Mouse (Mus musculus): ENCODE results near the gene Cobll1. TPM values are rescaled to one million over a fixed set of nuclear protein-coding genes. Genes with fewer than 3 reads are reported as not detected.
A peak's percentile ranks its signal among the peaks of the same experiment; 100 is the strongest.

Gene Cobll1
- polyA plus RNA-seq, 1 experiment from 2014 or later = 2.5 TPM

- H3K9ac ChIP-seq (ENCODE audit: low read length) = no peak overlapping the region
- H3K4me1 ChIP-seq (ENCODE audit: control insufficient read depth, insufficient read depth, low read length) = no peaks in the 10 kb centered on the region
- WGBS = 81% methylated on average over 4 of the region's 4 CpGs
- no peak overlapping the region for H3K4me2 ChIP-seq (ENCODE audit: low read length)
- DNase-seq (ENCODE audit: low spot score) = no peak
- no peaks in the 10 kb centered on the region for H3K36me3 ChIP-seq (ENCODE audit: control insufficient read depth, insufficient read depth, low read length)
- H3K27me3 ChIP-seq (replicated peaks; ENCODE audit: control insufficient read depth, insufficient read depth, low read length) = no peaks in the 10 kb centered on the region
- ATAC-seq = no peak
- no peaks in the 10 kb centered on the region for H3K9me3 ChIP-seq (replicated peaks; ENCODE audit: control insufficient read depth, low read length)
- no peak overlapping the region for H3K4me3 ChIP-seq (ENCODE audit: low read depth, low read length)
- no peak overlapping the region for H3K27ac ChIP-seq (ENCODE audit: low read depth, low read length)
Measured at GRCm38 (mm10) chr2:65113191-65113590, 126.0 kb downstream of the Cobll1 start.

GRCm38 (mm10) chr2:65104569-65104968 lies 134.6 kb downstream of the Cobll1 start:
- Histone ChIP-seq H3K36me3 (ENCODE audit: control insufficient read depth, insufficient read depth, low read length) (no peaks in the 10 kb centered on the region), H3K4me1 (ENCODE audit: control insufficient read depth, insufficient read depth, low read length) (no peaks in the 10 kb centered on the region), H3K4me2 (ENCODE audit: low read length) (no peak overlapping the region), H3K9ac (ENCODE audit: low read length) (no peak overlapping the region), H3K27ac (ENCODE audit: low read depth, low read length) (no peak overlapping the region), H3K9me3 (replicated peaks; ENCODE audit: control insufficient read depth, low read length) (no peaks in the 10 kb centered on the region), H3K27me3 (replicated peaks; ENCODE audit: control insufficient read depth, insufficient read depth, low read length) (no peaks in the 10 kb centered on the region), H3K4me3 (ENCODE audit: low read depth, low read length) (no peak overlapping the region)
- DNase-seq (ENCODE audit: low spot score) (no peak), ATAC-seq (no peak)
- 84% methylated on average over 6 of the region's 6 CpGs for WGBS

GRCm38 (mm10) chr2:65103801-65104200 lies 135.4 kb downstream of the Cobll1 start:
- 92% methylated on average over 3 of the region's 3 CpGs for WGBS
- DNase-seq (ENCODE audit: low spot score) = no peak

GRCm38 (mm10) chr2:65101388-65101787 lies 137.8 kb downstream of the Cobll1 start:
- H3K4me1 ChIP-seq (ENCODE audit: control insufficient read depth, insufficient read depth, low read length) = no peaks in the 10 kb centered on the region
- no peaks in the 10 kb centered on the region for H3K27me3 ChIP-seq (replicated peaks; ENCODE audit: control insufficient read depth, insufficient read depth, low read length)
- DNase-seq (ENCODE audit: low spot score) (no peak), ATAC-seq (no peak)
- H3K9ac ChIP-seq (ENCODE audit: low read length) = no peak overlapping the region
- H3K4me2 ChIP-seq (ENCODE audit: low read length) = no peak overlapping the region
- H3K36me3 ChIP-seq (ENCODE audit: control insufficient read depth, insufficient read depth, low read length) = no peaks in the 10 kb centered on the region
- no peak overlapping the region for H3K27ac ChIP-seq (ENCODE audit: low read depth, low read length)
- 94% methylated on average over 2 of the region's 2 CpGs for WGBS
- H3K9me3 ChIP-seq (replicated peaks; ENCODE audit: control insufficient read depth, low read length) = no peaks in the 10 kb centered on the region
- H3K4me3 ChIP-seq (ENCODE audit: low read depth, low read length) = no peak overlapping the region

More at GRCm38 (mm10) chr2:65103801-65104200, 135.4 kb downstream of the Cobll1 start:
- Histone ChIP-seq H3K4me2 (ENCODE audit: low read length) (no peak overlapping the region), H3K9me3 (replicated peaks; ENCODE audit: control insufficient read depth, low read length) (no peaks in the 10 kb centered on the region), H3K9ac (ENCODE audit: low read length) (no peak overlapping the region), H3K27ac (ENCODE audit: low read depth, low read length) (no peak overlapping the region), H3K4me1 (ENCODE audit: control insufficient read depth, insufficient read depth, low read length) (no peaks in the 10 kb centered on the region), H3K4me3 (ENCODE audit: low read depth, low read length) (no peak overlapping the region), H3K27me3 (replicated peaks; ENCODE audit: control insufficient read depth, insufficient read depth, low read length) (no peaks in the 10 kb centered on the region), H3K36me3 (ENCODE audit: control insufficient read depth, insufficient read depth, low read length) (no peaks in the 10 kb centered on the region)
- no peak for ATAC-seq

GRCm38 (mm10) chr2:65100001-65100400 lies 139.2 kb downstream of the Cobll1 start:
- no peak overlapping the region for H3K27ac ChIP-seq (ENCODE audit: low read depth, low read length)
- no peak overlapping the region for H3K4me3 ChIP-seq (ENCODE audit: low read depth, low read length)
- H3K27me3 ChIP-seq (replicated peaks; ENCODE audit: control insufficient read depth, insufficient read depth, low read length) = no peaks in the 10 kb centered on the region
- H3K9me3 ChIP-seq (replicated peaks; ENCODE audit: control insufficient read depth, low read length) = no peaks in the 10 kb centered on the region
- no peak overlapping the region for H3K4me2 ChIP-seq (ENCODE audit: low read length)
- no peaks in the 10 kb centered on the region for H3K4me1 ChIP-seq (ENCODE audit: control insufficient read depth, insufficient read depth, low read length)
- H3K9ac ChIP-seq (ENCODE audit: low read length) = no peak overlapping the region
- ATAC-seq (no peak), DNase-seq (ENCODE audit: low spot score) (no peak)
- 81% methylated on average over 1 of the region's 1 CpGs for WGBS
- H3K36me3 ChIP-seq (ENCODE audit: control insufficient read depth, insufficient read depth, low read length) = no peaks in the 10 kb centered on the region

- Histone ChIP-seq H3K4me3 (ENCODE audit: low read depth, low read length) (no peak overlapping the region), H3K4me1 (ENCODE audit: control insufficient read depth, insufficient read depth, low read length) (peaks cover 4% of the 10 kb centered on the region; the same call in 1 of the 2 replicates), H3K36me3 (ENCODE audit: control insufficient read depth, insufficient read depth, low read length) (no peaks in the 10 kb centered on the region), H3K27ac (ENCODE audit: low read depth, low read length) (no peak overlapping the region), H3K9ac (ENCODE audit: low read length) (no peak overlapping the region), H3K4me2 (ENCODE audit: low read length) (no peak overlapping the region), H3K9me3 (replicated peaks; ENCODE audit: control insufficient read depth, low read length) (no peaks in the 10 kb centered on the region), H3K27me3 (replicated peaks; ENCODE audit: control insufficient read depth, insufficient read depth, low read length) (no peaks in the 10 kb centered on the region)
- DNase-seq (ENCODE audit: low spot score) (no peak), ATAC-seq (no peak)
- WGBS = 90% methylated on average over 6 of the region's 6 CpGs
Measured at GRCm38 (mm10) chr2:65095571-65095970, 143.6 kb downstream of the Cobll1 start.

- ATAC-seq (peak; percentile 54; the same call in 1 of the 2 replicates), DNase-seq (ENCODE audit: low spot score) (peak; percentile 74)
- Histone ChIP-seq H3K4me1 (ENCODE audit: control insufficient read depth, insufficient read depth, low read length) (peaks cover 4% of the 10 kb centered on the region; the same call in 1 of the 2 replicates), H3K27ac (ENCODE audit: low read depth, low read length) (no peak overlapping the region), H3K27me3 (replicated peaks; ENCODE audit: control insufficient read depth, insufficient read depth, low read length) (no peaks in the 10 kb centered on the region), H3K9ac (ENCODE audit: low read length) (no peak overlapping the region), H3K4me3 (ENCODE audit: low read depth, low read length) (no peak overlapping the region), H3K9me3 (replicated peaks; ENCODE audit: control insufficient read depth, low read length) (no peaks in the 10 kb centered on the region), H3K4me2 (ENCODE audit: low read length) (no peak overlapping the region), H3K36me3 (ENCODE audit: control insufficient read depth, insufficient read depth, low read length) (no peaks in the 10 kb centered on the region)
- 29% methylated on average over 2 of the region's 2 CpGs for WGBS
Measured at GRCm38 (mm10) chr2:65093990-65094389, 145.2 kb downstream of the Cobll1 start.

GRCm38 (mm10) chr2:65090986-65091385 lies 148.2 kb downstream of the Cobll1 start:
- Histone ChIP-seq H3K9me3 (replicated peaks; ENCODE audit: control insufficient read depth, low read length) (no peaks in the 10 kb centered on the region), H3K4me1 (ENCODE audit: control insufficient read depth, insufficient read depth, low read length) (peaks cover 4% of the 10 kb centered on the region; the same call in 1 of the 2 replicates), H3K4me2 (ENCODE audit: low read length) (no peak overlapping the region), H3K27me3 (replicated peaks; ENCODE audit: control insufficient read depth, insufficient read depth, low read length) (no peaks in the 10 kb centered on the region), H3K9ac (ENCODE audit: low read length) (no peak overlapping the region), H3K4me3 (ENCODE audit: low read depth, low read length) (no peak overlapping the region), H3K27ac (ENCODE audit: low read depth, low read length) (no peak overlapping the region), H3K36me3 (ENCODE audit: control insufficient read depth, insufficient read depth, low read length) (no peaks in the 10 kb centered on the region)
- ATAC-seq = no peak
- DNase-seq (ENCODE audit: low spot score) = no peak
- 89% methylated on average over 2 of the region's 2 CpGs for WGBS

GRCm38 (mm10) chr2:65087197-65087596 lies 152.0 kb downstream of the Cobll1 start:
- Histone ChIP-seq H3K9me3 (replicated peaks; ENCODE audit: control insufficient read depth, low read length) (no peaks in the 10 kb centered on the region), H3K27ac (ENCODE audit: low read depth, low read length) (no peak overlapping the region), H3K9ac (ENCODE audit: low read length) (no peak overlapping the region), H3K4me1 (ENCODE audit: control insufficient read depth, insufficient read depth, low read length) (no peaks in the 10 kb centered on the region), H3K36me3 (ENCODE audit: control insufficient read depth, insufficient read depth, low read length) (no peaks in the 10 kb centered on the region), H3K4me3 (ENCODE audit: low read depth, low read length) (no peak overlapping the region), H3K27me3 (replicated peaks; ENCODE audit: control insufficient read depth, insufficient read depth, low read length) (no peaks in the 10 kb centered on the region), H3K4me2 (ENCODE audit: low read length) (no peak overlapping the region)
- ATAC-seq = 0 out of 2 replicates have a peak, but pooled peaks have one; percentile 23
- WGBS = 75% methylated on average over 3 of the region's 3 CpGs
- DNase-seq (ENCODE audit: low spot score) = peak; percentile 51
